8 mouse cellular contexts compared by ENCODE assay signal in the genomic region with DNA sequence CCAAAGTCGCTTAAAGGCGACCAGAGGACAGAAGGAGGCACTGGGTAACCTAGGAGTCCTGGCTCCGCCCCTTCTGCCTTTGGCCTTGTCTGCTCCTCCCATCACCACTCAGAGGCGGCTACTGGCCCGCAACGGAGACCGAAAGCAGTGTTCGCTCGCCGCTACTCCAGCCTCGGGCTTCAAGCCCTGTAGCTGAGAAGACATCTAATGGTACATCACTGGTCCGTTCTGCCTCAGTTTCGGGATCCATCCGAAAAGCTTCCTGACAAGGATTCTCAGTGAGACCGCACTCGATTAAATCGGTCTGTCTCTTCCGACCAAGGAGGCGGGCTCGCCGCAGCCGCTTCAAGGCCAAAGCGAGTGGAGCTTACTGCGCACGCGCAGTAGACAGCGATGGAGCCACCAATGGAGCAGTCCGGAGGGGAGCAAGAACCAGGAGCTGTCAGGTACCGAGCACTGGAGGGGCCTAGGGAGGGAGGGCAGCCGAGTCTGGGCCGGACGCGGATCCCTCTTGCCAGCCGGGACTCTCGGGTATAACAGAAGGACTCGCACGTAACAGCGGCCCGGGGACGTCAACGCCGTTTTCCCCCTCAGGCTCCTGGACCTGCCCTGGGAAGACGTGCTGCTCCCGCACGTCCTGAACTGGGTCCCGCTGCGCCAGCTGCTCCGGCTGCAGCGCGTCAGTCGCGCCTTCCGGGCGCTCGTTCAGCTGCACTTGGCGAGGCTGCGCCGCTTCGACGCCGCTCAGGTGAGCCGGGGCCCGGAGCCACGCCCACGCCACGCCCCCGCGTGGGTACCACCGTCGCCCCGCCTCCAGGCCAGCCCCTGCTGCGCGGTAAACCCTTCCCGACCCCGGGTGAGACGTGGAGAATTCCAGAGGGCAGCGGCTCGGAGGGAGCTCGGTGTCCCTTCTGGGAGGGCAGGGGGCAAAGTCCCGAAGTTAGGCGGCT. TPM values are rescaled to one million over a fixed set of nuclear protein-coding genes. Genes with fewer than 3 reads are reported as not detected.
DNase-seq lines count a peak whose midpoint lies in the region; ATAC-seq lines count a peak whose summit lies in the region.

TSS of gene Fbxl15 (plus strand) at position 104 of the 950 bp plus-strand sequence.

- H3K4me1 ChIP-seq in intestine, embryonic 14.5 days (replicated peaks; ENCODE audit: control insufficient read depth, insufficient read depth, low read length) = peaks cover 22% of the 10 kb centered on the region

- intact Hi-C loops in left cerebral cortex, postnatal 14 days (cut with DNase I) = no loop called here

- ATAC-seq in intestine, embryonic 14.5 days (replicated peaks; ENCODE audit: low FRiP score, low TSS enrichment, low read depth) = peak; percentile 88

- under 1% methylated on average over 81 of the region's 81 CpGs for WGBS in intestine, embryonic 14.5 days

- H3K4me3 ChIP-seq in intestine, embryonic 14.5 days (ENCODE audit: low read depth, low read length) = peak within 1 kb of the TSS; percentile 72

- H3K4me2 ChIP-seq in intestine, embryonic 14.5 days (ENCODE audit: low read length) = peak within 1 kb of the TSS; percentile 96

- peak; percentile 97 to 99 for DNase-seq in adrenal gland, adult (ENCODE audit: inconsistent age in 2 of 2, low spot score in 1 of 2)
- peak; percentile 97 for DNase-seq in embryo, embryonic 10.5 days (ENCODE audit: low spot score)
- peak; percentile 94 for DNase-seq in gastrocnemius, postnatal 25 days
- DNase-seq in intestine, embryonic 14.5 days (ENCODE audit: low spot score) = peak; percentile 95
- DNase-seq in left cerebral cortex, postnatal 14 days (ENCODE audit: low spot score in 2 of 2) = peak; percentile 97 to 98
- peak; percentile 98 for DNase-seq in mesoderm, embryonic 11.5 days (ENCODE audit: low read depth, low spot score)
- DNase-seq in right cerebral cortex, postnatal 36 days (ENCODE audit: low spot score in 2 of 2) = peak; percentile 93
- peak; percentile 94 for DNase-seq in yolk sac, embryonic 10.5 days (ENCODE audit: low spot score)

- H3K27ac ChIP-seq in intestine, embryonic 14.5 days (ENCODE audit: low read depth) = peak within 1 kb of the TSS; percentile 82

- H3K27me3 ChIP-seq in intestine, embryonic 14.5 days (replicated peaks; ENCODE audit: control insufficient read depth, insufficient read depth, low read length) = peaks cover 35% of the 10 kb centered on the region

- peaks cover 20% of the 10 kb centered on the region for H3K36me3 ChIP-seq in intestine, embryonic 14.5 days (ENCODE audit: control insufficient read depth, insufficient read depth, low read length)

- no peaks in the 10 kb centered on the region for H3K9me3 ChIP-seq in intestine, embryonic 14.5 days (ENCODE audit: control insufficient read depth, low read length)

- peak within 1 kb of the TSS; percentile 48 for H3K9ac ChIP-seq in intestine, embryonic 14.5 days (ENCODE audit: low read length)

RNA-seq across cellular contexts. Expression of gene Fbxl15, which starts in this region (rescaled TPM):
- total RNA-seq in gastrocnemius, postnatal 25 days (2021) = 1 to 10 TPM; 2.9 TPM
- 17.5 and 17.7 TPM in 2 replicates for polyA plus RNA-seq in intestine, embryonic 14.5 days (2014; fragmentation: Nextera tagmentation; extraction: Ambion mirVana)
- total RNA-seq in left cerebral cortex, postnatal 14 days (2021) = 10 to 100 TPM; 26.4 to 50.4 TPM

Comparison
In these comparisons a context has a peak if more than half of its experiments do, and no peak if none do; other contexts are left out.
1. Peak in every context shown above with its lines: DNase-seq, ATAC-seq, H3K4me3 ChIP-seq and H3K27ac ChIP-seq.
2. RNA of gene Fbxl15 (total RNA-seq): 26.4 to 50.4 TPM in left cerebral cortex, postnatal 14 days; 2.9 TPM in gastrocnemius, postnatal 25 days; every median in the first group is over 4 times any median in the second.